Mouse (Mus musculus): ENCODE results near the gene Muc1. TPM values are rescaled to one million over a fixed set of nuclear protein-coding genes. Genes with fewer than 3 reads are reported as not detected.
"Not testable (repeated sequence)": the region's sequence is repeated elsewhere in the genome, so short reads cannot be mapped to it uniquely, and the experiment has no call there.

The Muc1 gene
- polyA plus RNA-seq, 1 experiment from 2014 or later: 10.3 TPM

GRCm38 (mm10) chr3:89215853-89216252, 13.0 kb upstream of the Muc1 start:
- H3K36me3 ChIP-seq (ENCODE audit: control insufficient read depth, insufficient read depth, low read length): peaks cover 2% of the 10 kb centered on the region; the same call in 1 of the 2 replicates
- peaks cover 21% of the 10 kb centered on the region for H3K4me1 ChIP-seq (replicated peaks; ENCODE audit: control insufficient read depth, insufficient read depth, low read length)
- peak; percentile 93 for DNase-seq (ENCODE audit: low spot score)
- ATAC-seq (replicated peaks; ENCODE audit: low FRiP score, low TSS enrichment, low read depth): 0 out of 2 replicates have a peak, but pooled peaks have one; percentile 12
- H3K9me3 ChIP-seq (ENCODE audit: control insufficient read depth, low read length): no peaks in the 10 kb centered on the region
- H3K9ac ChIP-seq (ENCODE audit: low read length): peak overlapping the region; percentile 44; the same call in 1 of the 2 replicates
- no peak overlapping the region for H3K27ac ChIP-seq (ENCODE audit: low read depth)
- no peaks in the 10 kb centered on the region for H3K27me3 ChIP-seq (replicated peaks; ENCODE audit: control insufficient read depth, insufficient read depth, low read length)
- H3K4me2 ChIP-seq (ENCODE audit: low read length): peak overlapping the region; percentile 81
- peak overlapping the region; percentile 95 for H3K4me3 ChIP-seq (ENCODE audit: low read depth, low read length)
- under 1% methylated on average over 6 of the region's 6 CpGs for WGBS

GRCm38 (mm10) chr3:89216407-89216806, 12.4 kb upstream of the Muc1 start:
- H3K4me3 ChIP-seq (ENCODE audit: low read depth, low read length); H3K36me3 ChIP-seq (ENCODE audit: control insufficient read depth, insufficient read depth, low read length); DNase-seq (ENCODE audit: low spot score); H3K27me3 ChIP-seq (replicated peaks; ENCODE audit: control insufficient read depth, insufficient read depth, low read length); ATAC-seq (replicated peaks; ENCODE audit: low FRiP score, low TSS enrichment, low read depth); H3K9me3 ChIP-seq (ENCODE audit: control insufficient read depth, low read length); H3K4me2 ChIP-seq (ENCODE audit: low read length); H3K9ac ChIP-seq (ENCODE audit: low read length); H3K27ac ChIP-seq (ENCODE audit: low read depth): not testable (repeated sequence)
- WGBS: 71% methylated on average over 7 of the region's 7 CpGs
- peaks cover 21% of the 10 kb centered on the region for H3K4me1 ChIP-seq (replicated peaks; ENCODE audit: control insufficient read depth, insufficient read depth, low read length)

DNA sequence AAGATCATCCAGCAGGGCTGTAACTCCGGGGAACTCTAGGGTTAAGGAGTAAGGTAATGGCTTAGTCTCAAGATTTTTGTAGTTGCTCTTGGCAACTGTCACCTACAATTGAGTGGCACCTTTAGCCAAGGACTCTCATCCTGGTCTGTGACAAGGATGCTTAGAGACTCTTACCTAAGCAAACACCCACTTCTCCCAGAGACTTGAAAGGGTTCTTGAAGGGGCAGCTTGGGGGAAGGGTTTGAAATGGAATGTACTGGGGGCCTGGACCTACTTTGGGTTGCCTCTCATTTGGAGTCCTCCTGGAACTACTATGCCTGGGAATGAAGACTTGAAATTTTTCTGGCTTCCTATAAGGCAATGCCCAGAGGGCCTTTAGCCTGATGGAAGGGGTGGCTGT, 10.6 kb upstream of the Muc1 start:
- Histone ChIP-seq H3K4me1 (replicated peaks; ENCODE audit: control insufficient read depth, insufficient read depth, low read length) (peaks cover 12% of the 10 kb centered on the region; the same call in 1 of the 2 replicates), H3K4me3 (ENCODE audit: low read depth, low read length) (no peak overlapping the region), H3K9me3 (ENCODE audit: control insufficient read depth, low read length) (no peaks in the 10 kb centered on the region), H3K27me3 (replicated peaks; ENCODE audit: control insufficient read depth, insufficient read depth, low read length) (no peaks in the 10 kb centered on the region), H3K4me2 (ENCODE audit: low read length) (no peak overlapping the region), H3K36me3 (ENCODE audit: control insufficient read depth, insufficient read depth, low read length) (no peaks in the 10 kb centered on the region), H3K27ac (ENCODE audit: low read depth) (no peak overlapping the region), H3K9ac (ENCODE audit: low read length) (no peak overlapping the region)
- 88% methylated on average over 1 of the region's 1 CpGs for WGBS
- ATAC-seq (replicated peaks; ENCODE audit: low FRiP score, low TSS enrichment, low read depth) (no peak), DNase-seq (ENCODE audit: low spot score) (no peak)

GRCm38 (mm10) chr3:89219546-89219945, 9.3 kb upstream of the Muc1 start:
- WGBS: 32% methylated on average over 8 of the region's 8 CpGs
- Histone ChIP-seq H3K36me3 (ENCODE audit: control insufficient read depth, insufficient read depth, low read length) (no peaks in the 10 kb centered on the region), H3K27ac (ENCODE audit: low read depth) (no peak overlapping the region; the same call in 1 of the 2 replicates), H3K4me2 (ENCODE audit: low read length) (no peak overlapping the region), H3K9me3 (ENCODE audit: control insufficient read depth, low read length) (no peaks in the 10 kb centered on the region), H3K4me3 (ENCODE audit: low read depth, low read length) (no peak overlapping the region), H3K27me3 (replicated peaks; ENCODE audit: control insufficient read depth, insufficient read depth, low read length) (no peaks in the 10 kb centered on the region), H3K9ac (ENCODE audit: low read length) (no peak overlapping the region), H3K4me1 (replicated peaks; ENCODE audit: control insufficient read depth, insufficient read depth, low read length) (peaks cover 12% of the 10 kb centered on the region; the same call in 1 of the 2 replicates)
- ATAC-seq (replicated peaks; ENCODE audit: low FRiP score, low TSS enrichment, low read depth) (no peak), DNase-seq (ENCODE audit: low spot score) (no peak)

DNA sequence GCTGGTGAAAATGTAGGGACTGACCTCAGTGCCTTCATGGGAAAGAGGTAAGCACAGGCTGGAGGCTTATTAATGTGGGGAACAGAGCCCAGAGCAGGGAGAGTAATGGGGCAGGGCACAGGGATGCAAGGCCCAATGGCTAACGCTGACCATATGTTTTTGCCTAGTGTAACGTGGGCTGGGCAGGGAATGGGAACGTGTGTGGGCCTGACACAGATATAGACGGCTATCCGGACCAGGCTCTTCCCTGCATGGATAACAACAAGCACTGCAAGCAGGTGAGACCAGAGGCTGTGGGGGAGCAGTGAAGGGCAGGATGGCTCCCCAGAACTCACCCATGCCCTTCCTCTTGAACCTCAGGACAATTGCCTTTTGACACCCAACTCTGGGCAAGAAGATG, 7.7 kb upstream of the Muc1 start:
- no peak overlapping the region for H3K9ac ChIP-seq (ENCODE audit: low read length)
- H3K36me3 ChIP-seq (ENCODE audit: control insufficient read depth, insufficient read depth, low read length): no peaks in the 10 kb centered on the region
- H3K4me3 ChIP-seq (ENCODE audit: low read depth, low read length): no peak overlapping the region
- DNase-seq (ENCODE audit: low spot score) (no peak), ATAC-seq (replicated peaks; ENCODE audit: low FRiP score, low TSS enrichment, low read depth) (no peak)
- 0 out of 2 replicates have a peak, but pooled peaks cover 5% of the 10 kb centered on the region for H3K4me1 ChIP-seq (replicated peaks; ENCODE audit: control insufficient read depth, insufficient read depth, low read length)
- H3K4me2 ChIP-seq (ENCODE audit: low read length): no peak overlapping the region
- 75% methylated on average over 5 of the region's 5 CpGs for WGBS
- no peak overlapping the region for H3K27ac ChIP-seq (ENCODE audit: low read depth)
- H3K9me3 ChIP-seq (ENCODE audit: control insufficient read depth, low read length): no peaks in the 10 kb centered on the region
- H3K27me3 ChIP-seq (replicated peaks; ENCODE audit: control insufficient read depth, insufficient read depth, low read length): no peaks in the 10 kb centered on the region

DNA sequence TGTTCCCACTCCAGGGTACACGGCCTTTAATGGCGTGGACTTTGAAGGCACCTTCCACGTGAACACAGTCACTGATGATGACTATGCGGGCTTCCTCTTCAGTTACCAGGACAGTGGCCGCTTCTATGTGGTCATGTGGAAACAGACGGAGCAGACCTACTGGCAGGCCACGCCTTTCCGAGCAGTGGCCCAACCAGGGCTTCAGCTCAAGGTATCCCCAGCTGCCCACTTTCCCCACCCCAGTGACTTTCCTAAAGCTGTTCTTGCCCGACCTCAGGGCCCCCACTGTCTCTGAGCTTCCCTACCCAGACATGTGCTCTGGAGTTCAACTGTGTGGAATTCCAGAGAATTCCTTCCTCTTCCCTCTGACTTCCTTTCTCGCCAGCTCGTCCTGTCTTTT, 4.1 kb upstream of the Muc1 start:
- 73% methylated on average over 11 of the region's 11 CpGs for WGBS
- H3K36me3 ChIP-seq (ENCODE audit: control insufficient read depth, insufficient read depth, low read length): no peaks in the 10 kb centered on the region
- no peaks in the 10 kb centered on the region for H3K9me3 ChIP-seq (ENCODE audit: control insufficient read depth, low read length)
- peaks cover 25% of the 10 kb centered on the region for H3K4me1 ChIP-seq (replicated peaks; ENCODE audit: control insufficient read depth, insufficient read depth, low read length)
- H3K9ac ChIP-seq (ENCODE audit: low read length): no peak overlapping the region
- no peak overlapping the region for H3K4me2 ChIP-seq (ENCODE audit: low read length)
- ATAC-seq (replicated peaks; ENCODE audit: low FRiP score, low TSS enrichment, low read depth): no peak
- H3K27ac ChIP-seq (ENCODE audit: low read depth): no peak overlapping the region
- no peak overlapping the region for H3K4me3 ChIP-seq (ENCODE audit: low read depth, low read length)
- H3K27me3 ChIP-seq (replicated peaks; ENCODE audit: control insufficient read depth, insufficient read depth, low read length): 0 out of 2 replicates have a peak, but pooled peaks cover 4% of the 10 kb centered on the region
- DNase-seq (ENCODE audit: low spot score): no peak

- H3K4me2 ChIP-seq (ENCODE audit: low read length): no peak overlapping the region
- ATAC-seq (replicated peaks; ENCODE audit: low FRiP score, low TSS enrichment, low read depth) (no peak), DNase-seq (ENCODE audit: low spot score) (no peak)
- 64% methylated on average over 12 of the region's 12 CpGs for WGBS
- H3K9me3 ChIP-seq (ENCODE audit: control insufficient read depth, low read length): no peaks in the 10 kb centered on the region
- H3K4me1 ChIP-seq (replicated peaks; ENCODE audit: control insufficient read depth, insufficient read depth, low read length): peaks cover 25% of the 10 kb centered on the region
- no peak overlapping the region for H3K4me3 ChIP-seq (ENCODE audit: low read depth, low read length)
- no peak overlapping the region for H3K9ac ChIP-seq (ENCODE audit: low read length)
- no peaks in the 10 kb centered on the region for H3K36me3 ChIP-seq (ENCODE audit: control insufficient read depth, insufficient read depth, low read length)
- H3K27me3 ChIP-seq (replicated peaks; ENCODE audit: control insufficient read depth, insufficient read depth, low read length): 0 out of 2 replicates have a peak, but pooled peaks cover 4% of the 10 kb centered on the region
- no peak overlapping the region for H3K27ac ChIP-seq (ENCODE audit: low read depth)
Measured at GRCm38 (mm10) chr3:89225321-89225815, 3.5 kb upstream of the Muc1 start.

DNA sequence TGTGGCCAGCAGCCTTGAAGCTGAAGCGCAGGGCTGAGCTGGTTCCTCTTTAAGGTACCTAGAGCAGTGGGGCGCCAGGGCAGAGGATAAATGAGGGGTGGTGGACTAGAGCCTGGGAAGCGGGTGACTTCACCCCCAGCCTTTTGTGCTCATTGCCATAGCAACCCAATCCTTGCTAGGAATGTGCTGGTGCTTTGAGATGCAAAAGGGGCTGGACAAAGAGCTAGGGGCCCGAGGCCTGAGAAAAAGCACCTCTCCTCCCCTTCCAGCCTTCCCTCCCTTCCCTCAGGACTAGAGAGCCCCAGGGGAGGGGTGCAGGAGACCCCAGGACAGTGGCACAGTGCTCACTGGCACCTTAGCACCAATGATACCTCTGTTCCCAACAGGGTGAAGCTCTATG, 2.9 kb upstream of the Muc1 start:
- H3K9me3 ChIP-seq (ENCODE audit: control insufficient read depth, low read length): no peaks in the 10 kb centered on the region
- 51% methylated on average over 4 of the region's 4 CpGs for WGBS
- H3K27ac ChIP-seq (ENCODE audit: low read depth): no peak overlapping the region
- no peak for ATAC-seq (replicated peaks; ENCODE audit: low FRiP score, low TSS enrichment, low read depth)
- H3K36me3 ChIP-seq (ENCODE audit: control insufficient read depth, insufficient read depth, low read length): no peaks in the 10 kb centered on the region
- H3K4me3 ChIP-seq (ENCODE audit: low read depth, low read length): no peak overlapping the region
- H3K4me2 ChIP-seq (ENCODE audit: low read length): peak overlapping the region; percentile 52; the same call in 1 of the 2 replicates
- peaks cover 25% of the 10 kb centered on the region for H3K4me1 ChIP-seq (replicated peaks; ENCODE audit: control insufficient read depth, insufficient read depth, low read length)
- no peak for DNase-seq (ENCODE audit: low spot score)
- 0 out of 2 replicates have a peak overlapping the region, but pooled peaks have one; percentile 42 for H3K9ac ChIP-seq (ENCODE audit: low read length)
- 0 out of 2 replicates have a peak, but pooled peaks cover 4% of the 10 kb centered on the region for H3K27me3 ChIP-seq (replicated peaks; ENCODE audit: control insufficient read depth, insufficient read depth, low read length)

DNA sequence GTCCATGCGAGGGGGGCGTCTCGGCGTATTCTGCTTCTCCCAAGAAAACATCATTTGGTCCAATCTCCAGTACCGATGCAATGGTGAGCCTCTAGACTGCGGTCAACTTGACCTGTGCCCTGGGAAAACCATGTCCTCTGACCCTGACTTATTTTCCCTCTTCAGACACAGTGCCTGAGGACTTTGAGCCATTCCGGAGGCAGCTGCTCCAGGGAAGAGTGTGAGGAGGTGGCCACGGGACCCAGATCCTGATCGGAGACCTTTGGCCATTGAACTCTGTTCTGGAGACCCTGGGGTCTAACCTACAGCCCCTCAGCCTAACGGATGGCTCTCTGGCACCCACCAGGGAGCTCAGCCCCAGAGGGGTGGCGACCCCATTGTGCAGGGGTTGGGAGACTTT, 2.5 kb upstream of the Muc1 start:
- Histone ChIP-seq H3K36me3 (ENCODE audit: control insufficient read depth, insufficient read depth, low read length) (no peaks in the 10 kb centered on the region), H3K4me3 (ENCODE audit: low read depth, low read length) (no peak overlapping the region), H3K27ac (ENCODE audit: low read depth) (no peak overlapping the region), H3K9ac (ENCODE audit: low read length) (peak overlapping the region; percentile 42; the same call in 1 of the 2 replicates), H3K4me2 (ENCODE audit: low read length) (peak overlapping the region; percentile 52), H3K4me1 (replicated peaks; ENCODE audit: control insufficient read depth, insufficient read depth, low read length) (peaks cover 25% of the 10 kb centered on the region), H3K27me3 (replicated peaks; ENCODE audit: control insufficient read depth, insufficient read depth, low read length) (0 out of 2 replicates have a peak, but pooled peaks cover 4% of the 10 kb centered on the region), H3K9me3 (ENCODE audit: control insufficient read depth, low read length) (no peaks in the 10 kb centered on the region)
- DNase-seq (ENCODE audit: low spot score): no peak
- WGBS: 35% methylated on average over 11 of the region's 11 CpGs
- ATAC-seq (replicated peaks; ENCODE audit: low FRiP score, low TSS enrichment, low read depth): no peak
